Mouse (Mus musculus): ENCODE results near the gene Folr2. TPM values are rescaled to one million over a fixed set of nuclear protein-coding genes. Genes with fewer than 3 reads are reported as not detected.

The Folr2 gene
- 1 to 10 TPM; 2.3 to 9.5 TPM for total RNA-seq (2021)
- long read RNA-seq, experiment 1, partial matches to known transcripts: 0 of 2 reads
- long read RNA-seq, experiment 1, other reads (novel, unspliced or antisense): 0 of 2 reads
- long read RNA-seq, experiment 2: 0 reads

DNA sequence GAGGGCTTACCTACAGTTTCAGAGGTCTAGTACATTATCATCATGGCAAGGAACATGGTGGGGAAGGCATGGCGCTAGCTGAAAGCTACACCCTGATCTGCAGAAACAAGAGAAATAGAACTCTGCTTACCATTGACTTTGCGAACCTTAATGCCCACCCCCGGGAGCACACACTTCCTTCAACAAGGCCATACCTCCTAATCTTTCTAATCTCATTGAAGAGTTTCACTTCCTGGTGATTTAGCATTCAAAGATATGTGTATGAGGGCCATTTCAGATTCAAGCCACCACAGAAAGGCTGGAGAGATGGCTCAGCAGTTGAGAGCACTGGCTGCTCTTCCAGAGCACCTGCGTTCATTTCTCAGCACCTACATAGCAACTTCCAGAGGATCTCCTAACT, at the start of gene Folr2:
Folr2 (minus strand) TSS at position 101 of the 400 bp plus-strand sequence.
- DNase-seq (ENCODE audit: low spot score in 2 of 2): no peak

- no peak for DNase-seq (ENCODE audit: low spot score in 2 of 2)
These were observed 49.7 kb upstream of the Folr2 start for GRCm38 (mm10) chr7:101906696-101907095.

- no peak for DNase-seq (ENCODE audit: low spot score in 2 of 2)
These were observed 49.3 kb upstream of the Folr2 start, which contains the start of gene Tomt for GRCm38 (mm10) chr7:101906287-101906681. Tomt (minus strand) TSS chr7:101906359.

DNA sequence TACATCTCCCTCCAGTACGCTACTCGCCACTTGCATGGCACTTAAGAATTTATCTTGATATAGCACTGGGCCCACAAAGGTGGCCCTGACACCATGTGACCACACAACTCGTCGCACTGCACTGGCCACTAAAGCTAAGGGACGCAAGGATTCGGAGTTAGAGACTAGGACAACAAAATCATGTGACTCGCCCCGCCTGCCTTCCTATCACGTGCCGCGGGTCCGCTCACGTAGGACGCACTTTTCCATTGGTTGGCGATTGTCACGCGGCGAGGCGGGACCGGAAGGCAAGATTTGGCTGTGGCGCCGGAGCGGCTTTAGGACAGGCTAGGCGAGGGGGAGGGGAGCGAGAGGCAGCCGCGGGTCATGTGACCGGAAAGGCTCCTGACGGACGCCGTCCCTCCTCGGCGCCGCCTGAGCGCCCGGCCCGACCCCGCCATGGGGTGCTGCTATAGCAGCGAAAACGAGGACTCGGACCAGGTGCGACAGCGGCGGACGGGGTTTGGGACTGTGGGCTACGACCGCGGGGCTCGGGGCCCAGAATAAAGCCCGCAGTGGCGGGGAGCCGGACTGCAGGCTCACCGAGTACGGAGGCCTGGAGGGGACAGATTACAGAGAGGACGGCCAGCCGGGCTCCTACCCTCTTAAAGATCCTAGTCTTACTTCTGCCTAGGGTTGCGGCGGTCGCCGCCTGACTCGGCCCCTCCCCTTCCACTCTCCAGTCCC, 48.7 kb upstream of the Folr2 start, which contains the start of gene Lamtor1:
Lamtor1 (plus strand) TSS at position 344 of the 726 bp plus-strand sequence.
- DNase-seq (ENCODE audit: low spot score in 2 of 2): peak; percentile 97 to 98

DNA sequence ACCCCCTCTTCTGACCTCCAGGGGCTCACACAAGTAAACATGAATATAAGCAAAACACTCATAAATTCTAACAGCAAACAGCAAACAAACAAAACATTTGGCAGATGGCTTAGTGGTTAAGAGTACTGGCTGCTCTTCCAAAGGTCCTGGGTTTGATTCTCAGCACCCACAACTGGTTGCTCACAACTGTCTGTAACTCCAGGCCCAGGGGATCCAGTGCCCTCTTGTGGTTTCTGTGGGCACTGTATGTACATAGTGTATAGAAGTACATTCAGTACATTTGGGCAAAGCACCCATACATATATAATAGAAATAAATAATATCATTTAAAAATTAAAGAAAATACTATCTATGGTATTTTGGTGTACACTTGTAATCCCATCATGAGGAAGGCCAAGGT, 45.9 kb upstream of the Folr2 start:
- no peak for DNase-seq (ENCODE audit: low spot score in 2 of 2)

GRCm38 (mm10) chr7:101901969-101902368, 45.0 kb upstream of the Folr2 start:
- DNase-seq (ENCODE audit: low spot score in 2 of 2): no peak

DNA sequence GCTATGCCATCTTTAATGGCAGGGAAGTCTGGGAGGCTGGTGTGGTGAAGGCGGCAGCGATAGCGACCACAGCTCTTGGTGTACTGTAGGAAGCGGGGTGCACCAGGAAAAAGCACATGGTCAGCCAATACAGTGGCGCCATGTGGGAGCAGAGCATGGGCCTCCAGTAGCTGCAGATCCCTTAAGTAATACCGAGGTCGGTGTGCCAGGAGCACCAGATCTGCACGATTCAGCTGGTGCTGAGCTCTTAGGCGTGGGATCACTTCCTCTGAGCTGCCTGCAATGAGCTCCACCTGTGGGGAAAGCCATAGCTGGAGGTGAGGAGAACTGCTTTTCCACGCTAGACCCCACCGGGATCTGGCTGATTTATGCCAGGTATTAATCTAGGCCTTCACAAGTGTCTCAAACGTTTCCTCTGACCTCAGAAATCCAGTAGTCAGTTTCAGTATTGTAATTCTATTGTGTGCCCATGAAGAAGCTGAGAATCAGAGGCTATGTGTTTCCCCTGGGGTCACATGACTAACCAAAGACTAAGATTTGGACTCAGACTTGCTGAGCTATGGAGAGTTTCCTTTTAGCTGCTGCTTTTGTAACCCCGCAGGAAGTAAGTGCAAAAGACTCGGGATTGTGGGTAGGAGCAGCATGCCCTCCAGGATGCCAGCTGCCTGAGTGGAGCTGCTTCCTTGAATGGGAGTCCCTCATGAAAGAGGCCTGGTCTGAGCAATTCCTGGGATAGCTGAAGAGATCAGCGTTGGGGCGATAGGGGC, 43.5 kb upstream of the Folr2 start:
- DNase-seq (ENCODE audit: low spot score in 2 of 2): no peak

DNA sequence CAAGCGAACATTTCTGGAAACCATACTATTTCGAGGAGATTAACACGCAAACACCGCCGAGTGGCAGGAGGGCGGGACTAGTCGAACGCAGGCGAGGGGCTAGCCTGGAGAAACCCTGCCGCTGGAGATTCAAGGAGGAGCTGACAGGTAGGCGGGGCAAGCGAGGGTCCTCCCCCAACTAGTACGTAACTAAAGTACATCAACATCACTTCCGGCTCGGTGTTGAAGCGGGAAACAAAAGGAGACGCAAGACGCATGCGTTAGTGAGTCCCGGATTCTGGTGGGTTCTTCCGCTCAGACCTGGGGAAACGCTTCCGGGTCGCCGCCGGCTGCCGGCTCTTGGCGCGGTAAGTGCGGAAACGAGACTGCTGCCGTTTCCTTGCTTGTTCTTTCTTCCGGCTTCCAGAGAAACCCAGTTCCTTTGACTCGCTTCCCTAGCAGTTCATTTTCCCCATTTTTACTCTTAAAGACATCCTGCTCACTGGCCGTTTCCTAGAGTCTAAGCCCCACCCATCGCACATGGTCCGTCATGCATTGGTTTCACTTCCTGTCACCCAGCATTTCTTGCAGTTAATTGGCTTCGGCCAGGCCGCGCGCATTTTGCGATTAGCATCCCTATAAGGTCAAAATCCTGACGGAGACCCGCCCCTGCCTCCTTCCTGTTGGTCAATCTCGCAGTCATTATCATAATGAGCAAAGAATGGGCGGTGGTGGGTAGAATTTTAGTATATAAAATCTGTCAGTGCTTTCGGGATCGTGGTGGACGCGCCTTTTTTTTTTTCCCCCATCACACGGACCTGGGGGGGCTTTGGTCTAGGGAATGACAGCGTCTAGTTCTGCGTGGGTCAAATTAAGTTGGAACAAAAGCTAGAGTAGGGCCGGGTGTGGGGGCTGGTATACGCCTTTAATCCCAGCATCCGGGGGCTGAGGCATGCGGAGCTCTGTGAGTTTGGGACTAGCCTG, 39.4 kb upstream of the Folr2 start:
- peak; percentile 88 for DNase-seq (ENCODE audit: low spot score in 2 of 2)

- no peak for DNase-seq (ENCODE audit: low spot score in 2 of 2)
These were observed 38.7 kb upstream of the Folr2 start for GRCm38 (mm10) chr7:101895695-101896094.

DNA sequence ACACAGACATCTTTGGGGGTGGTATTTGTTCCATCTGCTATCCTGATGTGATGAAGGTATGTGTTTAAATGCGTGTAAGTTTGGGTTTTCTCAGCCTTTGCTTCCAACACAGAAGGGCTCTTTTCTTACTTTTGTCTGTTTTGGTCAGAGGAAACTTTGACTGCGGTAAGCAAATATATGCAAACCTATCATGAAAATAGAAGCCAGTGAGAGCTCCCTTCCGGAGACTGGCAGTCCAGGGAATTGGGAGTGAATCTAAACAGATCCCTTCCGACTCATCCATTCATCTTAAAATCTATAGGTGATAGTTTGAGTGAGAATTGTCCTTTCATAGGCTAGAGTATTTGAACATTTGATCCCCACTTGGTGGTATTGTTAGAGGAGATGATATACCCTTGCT, 31.5 kb upstream of the Folr2 start:
- DNase-seq (ENCODE audit: low spot score in 2 of 2): no peak

- DNase-seq (ENCODE audit: low spot score in 2 of 2): no peak
These were observed 29.3 kb upstream of the Folr2 start for GRCm38 (mm10) chr7:101886274-101886673.

- DNase-seq (ENCODE audit: low spot score in 2 of 2): no peak
These were observed 27.2 kb upstream of the Folr2 start for GRCm38 (mm10) chr7:101884160-101884559.

- DNase-seq (ENCODE audit: low spot score in 2 of 2): no peak
These were observed 25.6 kb upstream of the Folr2 start for GRCm38 (mm10) chr7:101882413-101883154.

GRCm38 (mm10) chr7:101880855-101881254, 23.9 kb upstream of the Folr2 start:
- no peak for DNase-seq (ENCODE audit: low spot score in 2 of 2)

DNA sequence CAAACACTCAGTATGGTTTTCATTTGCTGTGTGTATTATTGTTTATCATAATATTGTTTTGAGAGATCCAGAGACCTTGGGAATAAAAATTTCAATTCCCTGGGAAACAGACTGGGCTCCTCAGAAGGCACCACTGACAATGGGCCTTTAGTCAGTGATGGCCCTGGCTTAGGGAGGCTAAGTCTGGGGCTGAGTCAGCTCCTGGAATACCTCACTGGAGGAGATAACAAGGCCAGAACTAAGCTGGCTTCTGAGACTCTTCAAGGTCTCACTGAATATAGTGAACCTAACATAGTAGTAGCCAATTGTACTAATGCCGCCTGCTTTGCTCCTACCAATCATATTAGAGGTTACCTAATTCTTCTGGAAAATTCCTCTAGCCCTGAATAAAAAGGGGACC, 19.0 kb upstream of the Folr2 start:
- DNase-seq (ENCODE audit: low spot score in 2 of 2): no peak

GRCm38 (mm10) chr7:101871296-101871695, 14.3 kb upstream of the Folr2 start:
- DNase-seq (ENCODE audit: low spot score in 2 of 2): peak in 1 of 2 experiments; percentile 12

DNA sequence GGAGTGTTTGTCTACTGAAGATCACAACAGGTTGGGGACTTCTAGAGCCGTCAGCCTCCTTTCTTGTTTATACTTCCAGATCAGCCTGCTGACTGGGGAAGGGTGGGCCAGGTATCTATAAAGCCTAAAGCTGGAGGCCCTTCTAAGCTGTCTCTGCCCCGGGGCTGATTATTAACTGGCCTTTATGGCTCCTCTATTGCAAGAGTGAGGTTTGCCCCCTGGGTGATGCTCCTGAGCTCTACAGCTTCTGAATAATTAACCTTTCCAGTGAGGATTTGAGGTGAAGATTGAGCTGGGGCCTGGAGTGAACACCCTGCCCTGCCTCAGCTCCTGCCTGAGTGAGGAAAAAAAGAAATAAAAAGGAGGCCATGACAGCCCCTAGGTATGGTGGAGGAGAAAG, 13.6 kb upstream of the Folr2 start, which contains the start of gene Folr1:
Folr1 (minus strand) TSS at position 160 of the 400 bp plus-strand sequence.
- no peak for DNase-seq (ENCODE audit: low spot score in 2 of 2)

DNA sequence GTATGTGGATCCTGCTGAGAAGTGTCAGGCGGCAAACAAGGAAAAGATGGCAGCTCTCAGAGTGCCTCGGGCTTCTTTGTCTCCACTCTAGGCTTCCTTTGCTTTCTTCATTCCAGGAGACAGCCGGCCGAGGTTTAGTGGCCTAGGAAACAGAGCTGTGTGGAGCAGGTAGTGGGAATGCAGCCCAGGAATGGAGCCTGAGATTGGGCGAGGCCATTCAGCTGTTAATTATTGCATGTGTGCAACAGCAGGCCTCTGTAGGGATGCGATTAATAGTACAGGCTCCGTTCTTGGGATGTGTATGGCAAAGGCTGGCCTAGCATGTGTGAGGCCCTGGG, 12.1 kb upstream of the Folr2 start:
- no peak for DNase-seq (ENCODE audit: low spot score in 2 of 2)

DNA sequence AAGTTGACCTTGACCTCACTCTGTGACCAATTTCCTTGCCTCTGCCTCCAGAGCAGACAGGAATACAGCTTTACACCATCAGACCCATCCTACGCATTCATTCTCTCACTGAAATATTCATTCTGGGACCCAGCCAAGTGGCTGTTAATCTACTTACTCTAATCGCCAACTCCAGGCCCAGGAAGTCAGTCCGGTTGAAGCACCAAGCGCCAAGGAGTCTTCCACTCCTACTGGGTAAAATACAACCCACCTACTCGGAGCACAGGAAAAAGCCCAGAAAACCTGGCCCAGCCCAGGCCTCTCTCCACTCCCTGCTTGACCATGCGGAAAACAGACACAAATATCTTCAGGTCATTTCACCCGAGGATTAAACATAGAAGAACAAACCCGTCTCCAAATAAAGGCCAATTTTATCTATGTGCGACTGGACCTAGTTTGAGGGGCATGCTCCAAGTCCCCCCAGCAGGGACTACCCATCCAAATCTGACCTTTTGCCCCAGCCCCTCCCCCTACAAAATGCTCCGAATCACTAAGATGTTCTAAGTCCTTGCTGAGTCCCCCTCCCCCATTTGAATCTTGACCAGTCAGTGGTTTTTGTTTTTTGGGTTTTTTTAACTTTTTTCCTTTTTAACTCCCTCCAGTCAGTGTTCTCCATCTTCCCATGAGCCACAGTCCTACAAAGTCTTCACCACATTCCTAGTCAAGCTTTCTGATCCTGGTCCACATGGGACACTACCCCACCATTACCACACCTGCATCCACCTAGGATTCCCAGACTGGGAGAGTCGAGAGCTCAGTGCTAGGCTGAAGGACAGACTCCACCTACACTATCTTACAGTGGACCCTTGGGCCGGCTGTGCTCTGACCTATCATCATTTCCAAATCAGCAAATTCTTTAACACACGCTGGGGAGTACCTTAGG, 11.5 kb upstream of the Folr2 start:
- no peak for DNase-seq (ENCODE audit: low spot score in 2 of 2)

Data from adrenal gland, adult 18-20 months (tissue).